Mouse (Mus musculus): ENCODE results near the gene Gm9507. TPM values are rescaled to one million over a fixed set of nuclear protein-coding genes. Genes with fewer than 3 reads are reported as not detected.
"Not testable (repeated sequence)": the region's sequence is repeated elsewhere in the genome, so short reads cannot be mapped to it uniquely, and the experiment has no call there.

Gene Gm9507
- polyA plus RNA-seq, 2 experiments, result not detected

DNA sequence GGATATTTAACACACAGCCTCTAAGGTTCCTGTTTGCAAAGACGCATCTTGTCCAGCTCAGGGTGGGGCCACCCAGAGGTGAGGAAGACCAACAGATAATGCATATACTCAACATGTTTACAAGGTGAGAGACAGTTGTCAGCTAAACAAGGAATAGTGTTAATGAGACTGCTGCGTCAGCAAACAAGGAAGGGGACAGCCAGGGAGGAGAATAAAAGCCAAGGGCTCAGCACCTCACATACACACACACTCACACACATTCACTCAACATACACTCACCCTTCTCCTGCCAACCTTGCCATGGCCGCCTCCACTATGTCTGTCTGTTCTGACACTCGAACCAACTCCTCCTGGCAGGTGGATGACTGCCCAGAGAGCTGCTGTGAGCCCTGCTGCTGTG is 2.7 kb upstream of the Gm9507 start, which contains the start of gene Gm2696:
TSS of gene Gm2696 (plus strand) at position 301 of the 400 bp plus-strand sequence.
- H3K4me3 ChIP-seq (replicated peaks; ENCODE audit: low read length), result no peak within 1 kb of the TSS
- ATAC-seq (ENCODE audit: low FRiP score, low read depth), result no peak
- H3K27ac ChIP-seq (replicated peaks; ENCODE audit: low read depth, low read length), result no peak within 1 kb of the TSS
- H3K36me3 ChIP-seq (ENCODE audit: control insufficient read depth, insufficient read depth, low read length), result no peaks in the 10 kb centered on the region
- H3K9ac ChIP-seq (ENCODE audit: low read depth, low read length, severe bottlenecking), result no peak within 1 kb of the TSS
- no peak for TF ChIP-seq POLR2A (IDR thresholded peaks at IDR 0.05; ENCODE audit: borderline replicate concordance, extremely low read depth, insufficient read depth, insufficient read length)
- H3K9me3 ChIP-seq (ENCODE audit: control insufficient read depth, low read length), result no peaks in the 10 kb centered on the region
- no peaks in the 10 kb centered on the region for H3K4me1 ChIP-seq (ENCODE audit: control insufficient read depth, insufficient read depth, low read length)
- H3K4me2 ChIP-seq (replicated peaks; ENCODE audit: low read depth, low read length, severe bottlenecking), result no peak within 1 kb of the TSS
- DNase-seq (ENCODE audit: low spot score), result no peak
- H3K27me3 ChIP-seq (ENCODE audit: control insufficient read depth, insufficient read depth, low read length), result no peaks in the 10 kb centered on the region
- WGBS, result 48% methylated on average over 4 of the region's 4 CpGs

- TF ChIP-seq POLR2A (IDR thresholded peaks at IDR 0.05; ENCODE audit: borderline replicate concordance, extremely low read depth, insufficient read depth, insufficient read length), result no peak
- H3K4me2 ChIP-seq (replicated peaks; ENCODE audit: low read depth, low read length, severe bottlenecking), result no peak overlapping the region
- H3K36me3 ChIP-seq (ENCODE audit: control insufficient read depth, insufficient read depth, low read length), result no peaks in the 10 kb centered on the region
- H3K9ac ChIP-seq (ENCODE audit: low read depth, low read length, severe bottlenecking), result no peak overlapping the region
- WGBS, result 80% methylated on average over 3 of the region's 3 CpGs
- no peaks in the 10 kb centered on the region for H3K9me3 ChIP-seq (ENCODE audit: control insufficient read depth, low read length)
- peaks cover 3% of the 10 kb centered on the region; the same call in 1 of the 2 replicates for H3K4me1 ChIP-seq (ENCODE audit: control insufficient read depth, insufficient read depth, low read length)
- ATAC-seq (ENCODE audit: low FRiP score, low read depth), result no peak
- no peak for DNase-seq (ENCODE audit: low spot score)
- no peak overlapping the region for H3K27ac ChIP-seq (replicated peaks; ENCODE audit: low read depth, low read length)
- no peak overlapping the region for H3K4me3 ChIP-seq (replicated peaks; ENCODE audit: low read length)
- no peaks in the 10 kb centered on the region for H3K27me3 ChIP-seq (ENCODE audit: control insufficient read depth, insufficient read depth, low read length)
These were observed 7.5 kb downstream of the Gm9507 start for GRCm38 (mm10) chr10:77804095-77804494.

GRCm38 (mm10) chr10:77798921-77799508 is 12.6 kb downstream of the Gm9507 start, which contains the start of gene Gm19668:
Gene Gm19668 (minus strand): TSS chr10:77799133.
- WGBS, result 39% methylated on average over 8 of the region's 8 CpGs
- H3K9ac ChIP-seq (ENCODE audit: low read depth, low read length, severe bottlenecking), result no peak within 1 kb of the TSS
- DNase-seq (ENCODE audit: low spot score), result no peak
- H3K9me3 ChIP-seq (ENCODE audit: control insufficient read depth, low read length), result no peaks in the 10 kb centered on the region
- H3K27ac ChIP-seq (replicated peaks; ENCODE audit: low read depth, low read length), result no peak within 1 kb of the TSS
- peak; percentile 73 for ATAC-seq (ENCODE audit: low FRiP score, low read depth)
- no peak within 1 kb of the TSS for H3K4me3 ChIP-seq (replicated peaks; ENCODE audit: low read length)
- no peaks in the 10 kb centered on the region for H3K27me3 ChIP-seq (ENCODE audit: control insufficient read depth, insufficient read depth, low read length)
- H3K4me2 ChIP-seq (replicated peaks; ENCODE audit: low read depth, low read length, severe bottlenecking), result no peak within 1 kb of the TSS
- H3K36me3 ChIP-seq (ENCODE audit: control insufficient read depth, insufficient read depth, low read length), result no peaks in the 10 kb centered on the region
- H3K4me1 ChIP-seq (ENCODE audit: control insufficient read depth, insufficient read depth, low read length), result peaks cover 6% of the 10 kb centered on the region; the same call in 1 of the 2 replicates
- TF ChIP-seq POLR2A (IDR thresholded peaks at IDR 0.05; ENCODE audit: borderline replicate concordance, extremely low read depth, insufficient read depth, insufficient read length), result no peak

DNA sequence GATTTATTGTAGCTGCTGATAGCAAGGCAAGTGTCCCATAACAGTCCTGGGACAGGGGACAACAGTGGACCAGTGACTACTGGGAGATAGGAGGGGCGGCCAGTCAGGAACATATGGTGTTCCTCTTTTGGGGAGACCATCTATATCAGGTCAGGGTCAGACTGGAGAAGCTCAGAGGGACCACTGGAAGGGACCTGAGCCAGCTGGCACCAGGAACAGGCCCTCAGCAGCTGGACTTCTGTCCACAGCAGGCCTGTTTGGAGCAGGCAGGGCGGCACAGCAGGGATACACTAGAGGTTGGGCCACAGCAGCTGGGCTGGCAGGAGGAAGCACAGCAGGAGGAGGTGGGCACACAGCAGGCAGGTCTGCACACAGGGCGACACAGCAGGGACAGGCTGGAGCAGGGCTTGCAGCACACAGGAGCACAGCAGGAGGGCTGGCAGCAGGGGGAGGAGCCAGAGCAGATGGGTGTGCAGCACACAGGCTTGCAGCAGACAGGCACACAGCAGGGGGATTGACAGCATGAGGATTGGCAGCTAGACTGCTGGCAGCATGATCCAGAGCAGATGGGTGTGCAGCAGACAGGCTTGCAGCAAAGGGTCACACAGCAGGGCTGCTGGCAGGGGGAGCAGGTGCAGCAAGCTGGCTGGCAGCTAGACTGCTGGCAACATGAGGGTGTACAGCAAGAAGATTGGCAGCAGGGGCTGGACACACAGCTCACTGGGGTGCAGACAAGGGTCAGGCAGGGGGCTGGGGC is 13.3 kb downstream of the Gm9507 start:
- H3K9me3 ChIP-seq (ENCODE audit: control insufficient read depth, low read length); H3K36me3 ChIP-seq (ENCODE audit: control insufficient read depth, insufficient read depth, low read length); H3K27me3 ChIP-seq (ENCODE audit: control insufficient read depth, insufficient read depth, low read length); H3K4me1 ChIP-seq (ENCODE audit: control insufficient read depth, insufficient read depth, low read length); H3K9ac ChIP-seq (ENCODE audit: low read depth, low read length, severe bottlenecking); H3K4me3 ChIP-seq (replicated peaks; ENCODE audit: low read length); H3K27ac ChIP-seq (replicated peaks; ENCODE audit: low read depth, low read length); ATAC-seq (ENCODE audit: low FRiP score, low read depth); DNase-seq (ENCODE audit: low spot score); H3K4me2 ChIP-seq (replicated peaks; ENCODE audit: low read depth, low read length, severe bottlenecking): not testable (repeated sequence)
- 53% methylated on average over 2 of the region's 3 CpGs for WGBS

DNA sequence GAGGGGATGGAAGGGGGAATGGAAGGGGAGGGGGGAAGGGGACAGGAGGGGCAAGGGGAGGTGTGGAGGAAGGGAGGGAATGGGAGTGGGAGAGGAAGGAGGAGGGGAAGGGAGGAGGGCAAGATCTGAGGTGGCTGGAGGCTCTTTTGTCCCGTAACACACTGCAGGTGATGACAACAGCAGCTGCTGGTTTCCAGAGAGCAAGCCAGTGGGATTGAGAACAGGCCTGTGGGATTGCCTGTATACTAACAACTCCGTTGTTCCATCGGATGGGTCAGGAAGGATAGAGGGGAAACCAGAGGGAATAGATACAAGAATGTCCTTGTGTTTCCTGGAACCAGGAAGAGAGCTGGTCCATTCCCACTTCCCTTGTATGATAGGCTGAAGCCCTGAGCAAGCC is 14.0 kb downstream of the Gm9507 start:
- Histone ChIP-seq H3K9ac (ENCODE audit: low read depth, low read length, severe bottlenecking) (no peak overlapping the region), H3K27ac (replicated peaks; ENCODE audit: low read depth, low read length) (no peak overlapping the region), H3K4me3 (replicated peaks; ENCODE audit: low read length) (no peak overlapping the region), H3K36me3 (ENCODE audit: control insufficient read depth, insufficient read depth, low read length) (no peaks in the 10 kb centered on the region), H3K9me3 (ENCODE audit: control insufficient read depth, low read length) (no peaks in the 10 kb centered on the region), H3K27me3 (ENCODE audit: control insufficient read depth, insufficient read depth, low read length) (no peaks in the 10 kb centered on the region), H3K4me1 (ENCODE audit: control insufficient read depth, insufficient read depth, low read length) (peaks cover 6% of the 10 kb centered on the region; the same call in 1 of the 2 replicates), H3K4me2 (replicated peaks; ENCODE audit: low read depth, low read length, severe bottlenecking) (no peak overlapping the region)
- 12% methylated on average over 3 of the region's 3 CpGs for WGBS
- no peak for TF ChIP-seq POLR2A (IDR thresholded peaks at IDR 0.05; ENCODE audit: borderline replicate concordance, extremely low read depth, insufficient read depth, insufficient read length)
- no peak for ATAC-seq (ENCODE audit: low FRiP score, low read depth)
- no peak for DNase-seq (ENCODE audit: low spot score)
